Mouse (Mus musculus) cortical plate, adult 2 months (tissue): ENCODE measurements around the gene Cox15. TPM values are rescaled to one million over a fixed set of nuclear protein-coding genes. Genes with fewer than 3 reads are reported as not detected.

Experiments used
- H3K27ac ChIP-seq: fragments of 200-500 bp; 2 replicates; pipeline ENCODE4 v1.5.1; 2012; ENCODE audit warnings: low read length, control low read depth, inconsistent platforms; ENCODE audit not compliant: insufficient read depth
- H3K4me1 ChIP-seq: fragments of 200-500 bp; 2 replicates; pipeline ENCODE4 v1.6.1; 2011; ENCODE audit warnings: low read length; ENCODE audit not compliant: control insufficient read depth, insufficient read depth
- H3K4me3 ChIP-seq: fragments of 200-500 bp; 2 replicates; pipeline ENCODE4 v1.5.1; 2011; ENCODE audit warnings: mild to moderate bottlenecking, low read length, control low read depth; ENCODE audit not compliant: insufficient read depth
- CTCF ChIP-seq: fragments of 200-500 bp; IDR thresholded peaks from 2 replicates; pipeline ENCODE4 v1.5.1; 2011; ENCODE audit warnings: mild to moderate bottlenecking, control low read depth, low read length; ENCODE audit not compliant: insufficient read depth; ENCODE audit errors: extremely low read depth
- POLR2A ChIP-seq: fragments of 200-500 bp; IDR thresholded peaks from 2 replicates; pipeline ENCODE4 v1.6.1; 2011; ENCODE audit warnings: mild to moderate bottlenecking, low read length, control low read depth; ENCODE audit not compliant: insufficient read depth; ENCODE audit errors: extremely low read depth
- polyA plus RNA-seq: library from polyadenylated mRNA; depleted of rRNA; stranded (reverse); fragments of >200 nt; gene quantifications from 2 replicates; pipeline ENCODE4 v1.2.3, GENCODE M21; 2012; rRNA removed

Cox15 gene
- 14.8 and 15.1 TPM in 2 replicates for polyA plus RNA-seq

GRCm38 (mm10) chr19:43752489-43753225 is at the start of gene Cox15, which contains the start of gene Cutc:
TSS of gene Cox15 (minus strand) at chr19:43753000.
TSS of gene Cutc (plus strand) at chr19:43752996.
- Histone ChIP-seq H3K4me1 (peaks cover 4% of the 10 kb centered on the region), H3K27ac (peak within 1 kb of the TSS; percentile 84), H3K4me3 (peak within 1 kb of the TSS; percentile 50)
- TF ChIP-seq CTCF (no peak), POLR2A (peak; percentile 90)

DNA sequence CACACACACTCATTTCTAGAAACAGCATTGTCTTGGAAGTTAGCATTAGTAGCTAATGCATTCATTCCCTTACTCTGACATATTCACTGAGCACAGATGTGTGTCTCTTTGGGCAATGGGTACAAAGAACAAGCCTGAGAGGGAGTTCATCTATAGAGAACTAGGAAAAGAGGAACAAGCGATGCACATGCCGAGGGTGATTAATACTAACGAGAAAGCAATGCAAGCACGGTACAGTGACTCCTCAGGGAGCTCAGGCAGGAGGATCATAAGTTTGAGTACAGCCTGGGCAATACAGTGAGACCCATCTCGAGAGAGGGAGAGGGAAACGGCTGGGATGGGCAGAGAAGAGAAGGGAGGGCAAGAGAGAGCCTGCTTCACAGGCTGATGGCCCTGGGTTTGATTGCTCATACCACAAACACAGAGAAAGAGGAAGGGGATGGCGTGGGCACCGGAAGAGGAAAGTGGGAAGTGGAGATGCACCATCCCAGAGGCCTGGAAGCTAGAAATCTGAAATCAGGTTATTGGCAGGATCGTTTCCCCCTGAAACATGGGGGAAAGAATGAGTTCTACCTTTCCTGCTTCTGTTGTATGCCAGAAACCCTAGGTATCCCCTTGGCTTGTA is 48.7 kb upstream of the Cox15 start:
- Histone ChIP-seq H3K27ac (no peak overlapping the region), H3K4me3 (no peak overlapping the region), H3K4me1 (no peaks in the 10 kb centered on the region)
- TF ChIP-seq POLR2A (no peak), CTCF (no peak)

DNA sequence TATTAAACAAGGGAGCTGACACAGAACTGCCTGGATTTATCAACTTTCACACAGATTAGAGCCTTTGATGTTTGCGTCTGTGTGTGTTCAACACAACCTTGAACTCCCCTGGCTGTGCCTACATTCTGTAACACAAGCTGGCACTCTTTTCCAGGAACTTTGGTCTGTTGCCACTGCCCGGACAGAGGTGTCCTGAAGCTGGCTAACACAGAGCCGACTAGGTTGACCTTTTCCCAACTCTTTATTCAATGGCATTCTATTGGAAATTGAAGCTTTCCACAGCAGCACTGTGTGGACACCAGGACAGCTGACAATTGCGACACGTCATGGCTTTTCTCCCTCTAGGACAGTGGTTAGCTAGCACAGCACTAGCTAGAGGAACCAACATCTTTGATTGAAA is 44.4 kb upstream of the Cox15 start:
- TF ChIP-seq CTCF (no peak), POLR2A (no peak)

DNA sequence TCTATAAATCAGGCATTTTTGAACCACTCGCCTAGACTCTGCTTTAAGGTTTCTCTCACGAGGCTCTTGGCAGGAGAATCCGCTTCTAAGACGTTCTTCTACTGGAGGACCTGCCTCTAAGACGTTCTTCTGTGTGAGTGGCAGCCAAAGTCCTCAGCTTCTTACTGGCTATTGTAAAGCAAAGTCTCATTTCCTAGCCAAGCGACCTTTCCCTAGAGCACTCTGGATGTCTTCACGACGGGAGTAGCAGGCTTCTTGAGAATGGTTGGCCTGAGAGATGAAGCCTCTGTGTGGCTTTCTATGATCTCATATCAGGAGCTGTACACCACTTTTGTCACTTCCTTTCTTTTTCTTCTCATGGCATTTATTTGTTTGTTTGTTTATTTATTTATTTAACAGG is 42.7 kb upstream of the Cox15 start:
- H3K4me1 ChIP-seq, result no peaks in the 10 kb centered on the region
- TF ChIP-seq CTCF (no peak), POLR2A (no peak)
- H3K4me3 ChIP-seq, result no peak overlapping the region
- no peak overlapping the region for H3K27ac ChIP-seq

More for the DNA sequence above, 44.4 kb upstream of the Cox15 start:
- Histone ChIP-seq H3K4me3 (no peak overlapping the region), H3K4me1 (no peaks in the 10 kb centered on the region), H3K27ac (no peak overlapping the region)

- Histone ChIP-seq H3K27ac (no peak overlapping the region), H3K4me1 (no peaks in the 10 kb centered on the region), H3K4me3 (no peak overlapping the region)
- no peak for TF ChIP-seq POLR2A
- no peak for TF ChIP-seq CTCF
Measured at GRCm38 (mm10) chr19:43793951-43794350, 41.2 kb upstream of the Cox15 start.

DNA sequence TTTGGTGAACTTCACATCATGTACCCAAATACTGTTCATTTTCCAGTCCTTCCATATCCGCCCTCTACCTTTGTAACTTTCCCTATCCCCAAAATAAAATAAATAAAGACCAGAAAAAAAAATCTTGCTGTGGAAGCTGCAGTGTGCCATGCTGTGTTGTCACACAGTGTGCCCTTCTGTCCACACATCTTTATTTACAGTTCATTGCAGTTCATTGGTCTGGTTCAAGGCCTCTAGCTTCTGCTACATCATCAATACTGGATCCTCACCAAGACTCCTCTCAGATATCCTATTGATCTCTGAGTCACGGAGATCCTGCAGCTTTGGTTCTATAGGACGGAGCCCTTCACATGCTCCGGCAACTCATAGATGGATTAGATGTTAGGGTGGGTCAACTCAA is 39.7 kb upstream of the Cox15 start:
- H3K4me1 ChIP-seq, result no peaks in the 10 kb centered on the region
- H3K27ac ChIP-seq, result no peak overlapping the region
- no peak for TF ChIP-seq POLR2A
- no peak for TF ChIP-seq CTCF
- H3K4me3 ChIP-seq, result no peak overlapping the region

DNA sequence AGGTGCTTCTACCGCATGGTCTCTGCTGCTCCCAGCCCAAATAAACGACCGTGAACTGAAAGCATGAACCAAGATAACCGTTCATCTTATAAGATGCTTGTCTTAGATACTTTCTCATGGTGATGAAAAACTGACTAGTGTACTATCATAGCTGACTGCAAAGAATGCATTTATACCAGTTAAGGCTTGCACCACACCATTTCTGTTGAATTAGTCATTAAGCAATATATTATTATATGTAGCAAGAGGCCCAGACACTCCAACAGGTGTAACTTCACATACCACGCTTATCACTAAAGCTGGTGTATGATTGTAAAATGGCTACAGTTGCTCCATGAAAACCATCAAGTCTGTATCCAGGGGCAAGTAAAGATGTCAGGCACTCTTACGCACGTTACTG is 37.0 kb upstream of the Cox15 start:
- TF ChIP-seq POLR2A (no peak), CTCF (no peak)
- Histone ChIP-seq H3K27ac (no peak overlapping the region), H3K4me1 (no peaks in the 10 kb centered on the region), H3K4me3 (no peak overlapping the region)

GRCm38 (mm10) chr19:43786249-43787026 is 33.6 kb upstream of the Cox15 start:
- TF ChIP-seq POLR2A (no peak), CTCF (no peak)

GRCm38 (mm10) chr19:43784761-43785160 is 32.0 kb upstream of the Cox15 start:
- TF ChIP-seq POLR2A (no peak), CTCF (no peak)
- no peaks in the 10 kb centered on the region for H3K4me1 ChIP-seq
- no peak overlapping the region for H3K27ac ChIP-seq
- H3K4me3 ChIP-seq, result no peak overlapping the region

More at GRCm38 (mm10) chr19:43786249-43787026, 33.6 kb upstream of the Cox15 start:
- no peak overlapping the region for H3K4me3 ChIP-seq
- no peak overlapping the region for H3K27ac ChIP-seq
- H3K4me1 ChIP-seq, result no peaks in the 10 kb centered on the region
